Mouse (Mus musculus): ENCODE results near the gene Gpr19. TPM values are rescaled to one million over a fixed set of nuclear protein-coding genes. Genes with fewer than 3 reads are reported as not detected.

Gene Gpr19
- polyA plus RNA-seq, 1 experiment, result 16.6 TPM

DNA sequence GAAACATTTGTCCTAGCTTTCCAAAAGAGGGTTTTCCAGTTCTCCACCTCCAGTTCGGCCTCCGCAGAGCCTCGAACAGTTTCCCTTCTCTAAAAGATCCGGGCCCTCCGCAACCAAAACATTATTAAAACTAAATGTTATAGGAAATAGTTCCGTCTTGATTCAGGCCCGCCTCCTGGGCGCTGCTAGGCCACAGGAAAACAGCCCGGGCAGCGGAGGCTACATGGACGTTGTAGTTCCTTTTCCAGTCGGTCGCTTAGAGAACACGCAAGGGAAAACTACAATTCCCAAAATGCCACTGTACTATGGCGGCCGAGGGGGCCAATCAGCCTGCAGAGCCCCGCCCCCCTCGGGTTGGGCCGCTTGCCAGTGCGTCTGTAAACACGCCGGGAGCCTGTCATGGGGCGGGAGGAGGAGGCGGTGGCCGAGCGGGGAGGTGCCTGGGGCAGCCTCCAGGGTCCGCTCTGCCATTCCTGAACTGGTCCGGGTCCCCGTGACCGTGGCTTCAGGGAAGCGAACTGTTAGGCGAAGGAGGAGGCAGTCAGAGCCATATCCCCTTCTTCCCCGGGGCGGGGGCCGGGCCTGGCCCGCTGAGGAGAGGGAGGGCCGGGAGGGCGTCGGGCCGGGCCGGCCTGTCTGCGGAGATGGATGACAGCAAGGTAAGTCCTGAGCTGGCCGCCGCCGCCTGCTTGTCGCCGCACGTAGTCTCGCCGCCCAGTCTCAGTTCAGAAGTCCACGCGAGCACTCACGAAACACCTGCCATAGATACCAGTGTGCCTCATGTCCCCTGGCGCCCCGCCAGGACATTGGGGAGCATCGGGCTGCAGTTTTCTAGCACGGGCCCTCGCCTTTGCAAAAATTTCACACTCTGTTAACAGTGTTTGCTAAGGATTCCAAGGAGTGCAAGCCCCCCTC lies 68.3 kb downstream of the Gpr19 start, which contains the start of gene Crebl2:
TSS of gene Crebl2 (plus strand) at position 369 of the 915 bp plus-strand sequence.
- H3K4me3 ChIP-seq (replicated peaks; ENCODE audit: control insufficient read depth, low read depth, low read length), result peak within 1 kb of the TSS; percentile 92
- WGBS, result under 1% methylated on average over 58 of the region's 58 CpGs
- peaks cover 4% of the 10 kb centered on the region; the same call in 1 of the 2 replicates for H3K4me1 ChIP-seq (ENCODE audit: control insufficient read depth, insufficient read depth, low read length)
- TF ChIP-seq CTCF (IDR thresholded peaks at IDR 0.05; ENCODE audit: control insufficient read depth, insufficient read depth, low read length), result no peak
- peak; percentile 40; the same call in 1 of the 2 replicates for TF ChIP-seq POLR2A (IDR thresholded peaks at IDR 0.05; ENCODE audit: borderline replicate concordance, control insufficient read depth, low read depth, low read length)
- peak within 1 kb of the TSS; percentile 99 for H3K27ac ChIP-seq (ENCODE audit: control insufficient read depth, insufficient read depth, low read depth, low read length, poor library complexity)

DNA sequence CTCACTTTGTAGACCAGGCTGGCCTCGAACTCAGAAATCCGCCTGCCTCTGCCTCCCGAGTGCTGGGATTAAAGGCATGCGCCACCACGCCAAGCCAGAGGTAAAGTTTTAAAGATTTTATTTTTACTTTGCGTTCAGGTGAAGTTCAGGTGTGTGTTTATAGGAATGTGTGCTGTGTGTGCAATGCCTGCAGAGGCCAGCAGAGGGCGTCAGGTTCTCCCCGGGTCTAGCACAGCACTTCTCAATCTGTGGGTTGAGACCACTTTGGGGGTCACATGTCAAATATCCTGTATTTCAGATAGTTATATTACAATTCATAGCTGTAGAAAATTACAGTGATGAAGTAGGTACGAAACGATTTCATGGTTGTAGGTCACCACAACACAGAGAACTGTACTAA lies 75.5 kb downstream of the Gpr19 start:
- H3K4me3 ChIP-seq (replicated peaks; ENCODE audit: control insufficient read depth, low read depth, low read length), result no peak overlapping the region
- peaks cover 2% of the 10 kb centered on the region; the same call in 1 of the 2 replicates for H3K4me1 ChIP-seq (ENCODE audit: control insufficient read depth, insufficient read depth, low read length)
- H3K27ac ChIP-seq (ENCODE audit: control insufficient read depth, insufficient read depth, low read depth, low read length, poor library complexity), result no peak overlapping the region
- TF ChIP-seq POLR2A (IDR thresholded peaks at IDR 0.05; ENCODE audit: borderline replicate concordance, control insufficient read depth, low read depth, low read length), result no peak
- TF ChIP-seq CTCF (IDR thresholded peaks at IDR 0.05; ENCODE audit: control insufficient read depth, insufficient read depth, low read length), result peak; percentile 77
- WGBS, result 70% methylated on average over 10 of the region's 10 CpGs

DNA sequence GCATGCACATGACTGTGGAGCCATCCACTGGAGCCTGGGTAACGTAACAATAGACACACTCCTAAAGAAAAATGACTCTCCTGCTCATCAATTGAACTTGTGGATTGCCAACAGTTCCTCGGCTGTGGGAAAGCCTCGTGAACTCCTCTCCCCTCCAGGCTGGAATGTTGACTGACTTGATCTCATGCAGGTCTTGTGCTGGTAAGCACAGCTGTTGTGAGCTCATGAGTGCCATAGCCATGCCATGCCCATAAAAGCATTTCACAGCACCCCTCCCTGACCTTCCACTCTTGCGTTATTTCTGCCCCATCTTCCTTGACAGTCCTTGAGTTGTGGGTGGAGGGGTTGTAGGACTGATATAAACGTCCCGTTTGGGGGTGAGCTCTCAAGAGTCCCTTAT lies 78.0 kb downstream of the Gpr19 start:
- 78% methylated on average over 6 of the region's 6 CpGs for WGBS
- H3K4me1 ChIP-seq (ENCODE audit: control insufficient read depth, insufficient read depth, low read length), result peaks cover 2% of the 10 kb centered on the region; the same call in 1 of the 2 replicates
- H3K4me3 ChIP-seq (replicated peaks; ENCODE audit: control insufficient read depth, low read depth, low read length), result no peak overlapping the region
- H3K27ac ChIP-seq (ENCODE audit: control insufficient read depth, insufficient read depth, low read depth, low read length, poor library complexity), result no peak overlapping the region
- TF ChIP-seq POLR2A (IDR thresholded peaks at IDR 0.05; ENCODE audit: borderline replicate concordance, control insufficient read depth, low read depth, low read length), result no peak
- TF ChIP-seq CTCF (IDR thresholded peaks at IDR 0.05; ENCODE audit: control insufficient read depth, insufficient read depth, low read length), result no peak

DNA sequence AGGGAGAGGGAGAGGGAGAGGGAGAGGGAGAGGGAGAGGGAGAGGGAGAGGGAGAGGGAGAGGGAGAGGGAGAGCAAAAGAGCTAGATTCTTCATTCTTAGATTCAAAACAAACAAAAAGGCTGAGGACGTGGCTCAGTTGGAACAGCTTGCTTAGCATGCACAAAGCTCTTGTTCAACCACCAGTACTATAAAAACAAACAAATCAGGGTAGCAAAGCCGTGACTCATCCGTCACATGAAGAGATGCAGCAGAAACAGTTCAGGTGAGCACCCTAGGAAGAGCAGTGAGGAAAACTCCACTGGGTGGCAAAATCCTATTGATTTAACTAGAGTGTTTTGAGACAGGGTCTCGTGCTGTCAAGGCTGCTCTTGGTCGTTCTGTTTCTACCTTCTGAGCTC lies 78.6 kb downstream of the Gpr19 start:
- Histone ChIP-seq H3K27ac (ENCODE audit: control insufficient read depth, insufficient read depth, low read depth, low read length, poor library complexity) (no peak overlapping the region), H3K4me1 (ENCODE audit: control insufficient read depth, insufficient read depth, low read length) (peaks cover 2% of the 10 kb centered on the region; the same call in 1 of the 2 replicates), H3K4me3 (replicated peaks; ENCODE audit: control insufficient read depth, low read depth, low read length) (no peak overlapping the region)
- 76% methylated on average over 5 of the region's 5 CpGs for WGBS
- no peak for TF ChIP-seq CTCF (IDR thresholded peaks at IDR 0.05; ENCODE audit: control insufficient read depth, insufficient read depth, low read length)
- no peak for TF ChIP-seq POLR2A (IDR thresholded peaks at IDR 0.05; ENCODE audit: borderline replicate concordance, control insufficient read depth, low read depth, low read length)

Other genes starting within 250 kb of the Gpr19 start
- gene Dusp16, start 106.0 kb downstream of the Gpr19 start, polyA plus RNA-seq (2011; ENCODE audit: insufficient read depth, insufficient read length, low replicate concordance, missing spikeins), result 2.7 and 11.2 TPM in 2 replicates
- gene Crebl2, start 68.4 kb downstream of the Gpr19 start, polyA plus RNA-seq (2011; ENCODE audit: insufficient read depth, insufficient read length, low replicate concordance, missing spikeins), result 4.2 and 8.3 TPM in 2 replicates
- 40.0 and 47.4 TPM in 2 replicates for gene Cdkn1b, start 21.8 kb upstream of the Gpr19 start, polyA plus RNA-seq (2011; ENCODE audit: insufficient read depth, insufficient read length, low replicate concordance, missing spikeins)
- 2.4 and 6.2 TPM in 2 replicates for gene Apold1, start 83.1 kb upstream of the Gpr19 start, polyA plus RNA-seq (2011; ENCODE audit: insufficient read depth, insufficient read length, low replicate concordance, missing spikeins)
- 51.5 and 56.9 TPM in 2 replicates for gene Ddx47, start 113.0 kb upstream of the Gpr19 start, polyA plus RNA-seq (2011; ENCODE audit: insufficient read depth, insufficient read length, low replicate concordance, missing spikeins)
- gene Gprc5a, start 167.1 kb upstream of the Gpr19 start, polyA plus RNA-seq (2011; ENCODE audit: insufficient read depth, insufficient read length, low replicate concordance, missing spikeins), result not detected in 2 replicates
- gene Gprc5d, start 219.7 kb upstream of the Gpr19 start, polyA plus RNA-seq (2011; ENCODE audit: insufficient read depth, insufficient read length, low replicate concordance, missing spikeins), result not detected in 2 replicates

Measured in bone marrow, adult 2 months (tissue).